Mouse (Mus musculus): ENCODE measurements around the gene Rps6.

The Rps6 gene

GRCm38 (mm10) chr4:86857113-86858069 is at the start of gene Rps6:
Rps6 (minus strand) TSS chr4:86857412.
- DNase-seq = peak; percentile 96 to 98

GRCm38 (mm10) chr4:86905869-86906268 is 48.7 kb upstream of the Rps6 start:
- no peak for DNase-seq

- DNase-seq = no peak
Measured at GRCm38 (mm10) chr4:86904969-86905368, 47.8 kb upstream of the Rps6 start.

- peak; percentile 52 to 68 for DNase-seq
Measured at GRCm38 (mm10) chr4:86902351-86902750, 45.1 kb upstream of the Rps6 start.

DNA sequence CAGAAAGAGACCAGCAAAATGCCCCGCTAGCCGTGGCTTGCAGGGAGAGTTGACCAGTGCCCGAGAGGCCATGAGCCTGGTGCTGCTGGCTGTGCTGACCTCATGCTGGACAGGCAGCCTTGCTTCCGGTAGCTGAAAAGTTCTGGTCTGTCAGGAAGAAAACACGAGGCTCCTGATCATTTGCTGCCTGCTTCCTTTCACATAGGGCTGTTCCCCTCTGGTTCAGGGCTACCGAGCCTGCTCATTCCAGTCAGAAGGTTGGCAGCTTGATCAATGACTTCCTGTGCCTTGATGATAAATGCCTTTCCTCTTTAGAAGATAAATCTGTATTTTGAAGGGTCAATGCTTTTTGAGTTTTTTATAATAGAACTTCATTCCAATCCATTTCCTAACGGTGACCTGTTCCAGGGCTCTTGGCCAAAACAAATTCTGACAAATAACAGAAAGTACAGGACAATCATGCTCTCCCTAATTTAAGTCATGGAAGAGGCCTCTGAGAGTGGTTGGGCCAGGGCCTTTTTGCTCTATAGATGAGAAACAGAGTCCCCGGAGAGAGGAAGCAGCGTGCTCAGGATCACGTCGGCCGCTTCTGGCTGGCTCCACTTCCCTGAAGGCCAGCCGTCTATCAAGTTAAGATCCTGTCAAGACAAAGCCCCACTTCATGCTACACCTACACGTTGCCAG is 41.7 kb upstream of the Rps6 start:
- DNase-seq = peak; percentile 70 to 85

GRCm38 (mm10) chr4:86897411-86897810 is 40.2 kb upstream of the Rps6 start:
- peak in 1 of 2 experiments; percentile 24 for DNase-seq

DNA sequence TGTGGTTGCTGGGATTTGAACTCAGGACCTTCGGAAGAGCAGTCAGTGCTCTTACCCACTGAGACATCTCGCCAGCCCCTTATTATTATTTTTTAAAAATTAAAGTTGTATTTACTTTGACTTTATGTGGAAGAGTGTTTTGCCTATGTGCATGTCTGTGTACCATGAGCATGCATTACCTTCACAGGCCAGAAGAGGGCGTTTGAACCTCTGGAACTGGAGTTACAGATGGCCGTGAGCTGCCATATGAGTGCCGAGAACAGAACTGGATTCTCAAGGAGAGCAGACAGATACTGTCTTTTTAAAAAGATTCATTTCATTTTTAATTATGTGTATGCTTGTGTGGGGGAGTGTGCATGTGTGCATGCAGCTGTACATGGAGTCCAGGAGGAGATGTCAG is 30.7 kb upstream of the Rps6 start:
- no peak for DNase-seq

DNA sequence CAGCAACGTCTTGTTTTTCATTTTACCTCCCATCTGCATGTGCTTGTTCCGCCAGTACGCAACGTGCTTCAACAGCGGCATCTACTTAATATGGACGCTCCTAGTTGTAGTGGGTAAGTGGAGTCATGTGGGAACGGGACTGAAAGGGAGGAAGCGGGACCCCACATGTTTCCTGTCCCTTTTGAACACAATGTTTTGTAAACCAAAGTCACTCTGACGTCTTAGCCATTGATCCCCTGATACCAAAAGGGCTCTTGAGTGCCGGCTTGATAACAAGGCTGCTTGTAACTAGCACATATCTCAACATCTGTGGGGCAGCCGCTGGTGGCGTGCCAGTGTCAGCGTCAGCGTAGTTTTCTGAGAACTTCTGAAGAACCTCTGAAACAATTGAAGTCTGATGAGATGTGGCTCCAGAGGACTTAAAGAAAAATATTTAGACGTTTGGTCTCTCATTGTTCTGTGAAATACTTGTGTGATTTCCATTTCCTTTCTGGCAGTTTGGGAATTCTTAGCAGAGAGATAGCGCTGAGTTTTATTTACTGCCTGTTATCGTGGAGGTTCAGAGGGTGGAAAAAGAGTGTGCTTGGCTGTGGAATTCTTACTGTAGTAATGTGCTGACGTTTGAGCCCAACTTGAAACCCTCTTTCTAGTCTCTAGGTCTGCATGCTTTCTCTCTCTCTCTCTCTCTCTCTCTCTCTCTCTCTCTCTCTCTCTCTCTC is 29.1 kb upstream of the Rps6 start:
- peak; percentile 49 to 61 for DNase-seq

DNA sequence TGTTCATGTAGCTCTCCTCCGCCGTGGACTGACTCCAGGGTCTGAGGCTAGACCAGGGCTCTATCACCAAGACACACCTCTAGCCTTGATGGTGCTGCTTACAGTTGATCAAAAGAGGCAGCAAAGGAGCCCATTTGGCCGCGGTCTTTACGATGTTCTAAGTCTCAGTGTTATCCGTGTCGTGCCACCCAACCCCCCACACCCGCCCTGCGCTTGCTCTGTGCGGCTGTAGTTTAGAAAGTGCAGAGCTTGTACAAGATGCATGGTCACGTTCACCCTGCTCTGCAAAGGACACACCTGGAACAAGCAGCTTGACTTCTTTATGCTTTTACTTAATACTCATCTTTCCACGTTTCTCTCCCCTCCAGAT is 28.6 kb upstream of the Rps6 start:
- no peak for DNase-seq

- peak in 1 of 2 experiments; percentile 43 for DNase-seq
Measured at GRCm38 (mm10) chr4:86884945-86885344, 27.7 kb upstream of the Rps6 start.

GRCm38 (mm10) chr4:86882413-86882812 is 25.2 kb upstream of the Rps6 start:
- no peak for DNase-seq

DNA sequence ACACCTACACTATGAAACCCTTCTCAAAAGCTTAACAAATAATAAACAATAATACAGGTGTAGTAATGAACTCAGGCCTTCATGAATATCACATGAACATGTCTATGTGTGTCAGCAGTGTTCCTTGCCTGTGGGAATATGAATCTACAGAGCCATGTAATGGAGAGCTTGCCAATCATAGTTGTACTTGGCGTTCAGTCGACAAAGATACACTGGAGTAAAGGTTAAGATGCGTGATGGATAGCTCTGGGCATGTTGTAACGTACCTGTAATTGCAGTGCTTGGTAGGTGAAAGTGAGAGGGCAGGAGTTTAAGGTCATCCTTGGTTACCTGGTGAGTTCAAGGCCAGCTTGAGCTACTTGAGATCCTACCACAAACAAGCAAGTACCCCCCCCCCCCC is 24.0 kb upstream of the Rps6 start:
- DNase-seq = no peak

DNA sequence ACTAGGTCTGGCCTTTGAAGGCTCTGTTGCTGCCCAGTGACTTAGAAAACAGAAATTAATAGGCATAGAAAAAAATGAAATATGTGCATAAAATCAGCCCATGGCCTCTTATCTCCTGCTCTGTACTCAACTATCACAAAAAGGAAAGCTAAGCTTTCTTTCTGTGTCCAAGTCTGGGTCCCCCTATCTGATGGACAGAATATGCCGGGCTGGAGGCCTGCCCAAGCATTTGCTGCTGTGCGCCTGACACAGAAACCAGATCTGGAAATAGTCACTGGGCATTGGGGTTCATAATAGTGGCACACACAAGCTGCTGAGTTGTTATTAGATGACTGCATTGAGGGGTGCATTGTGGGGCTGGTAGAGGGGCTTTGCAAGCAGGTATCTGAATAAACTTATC is 22.3 kb upstream of the Rps6 start:
- no peak for DNase-seq

DNA sequence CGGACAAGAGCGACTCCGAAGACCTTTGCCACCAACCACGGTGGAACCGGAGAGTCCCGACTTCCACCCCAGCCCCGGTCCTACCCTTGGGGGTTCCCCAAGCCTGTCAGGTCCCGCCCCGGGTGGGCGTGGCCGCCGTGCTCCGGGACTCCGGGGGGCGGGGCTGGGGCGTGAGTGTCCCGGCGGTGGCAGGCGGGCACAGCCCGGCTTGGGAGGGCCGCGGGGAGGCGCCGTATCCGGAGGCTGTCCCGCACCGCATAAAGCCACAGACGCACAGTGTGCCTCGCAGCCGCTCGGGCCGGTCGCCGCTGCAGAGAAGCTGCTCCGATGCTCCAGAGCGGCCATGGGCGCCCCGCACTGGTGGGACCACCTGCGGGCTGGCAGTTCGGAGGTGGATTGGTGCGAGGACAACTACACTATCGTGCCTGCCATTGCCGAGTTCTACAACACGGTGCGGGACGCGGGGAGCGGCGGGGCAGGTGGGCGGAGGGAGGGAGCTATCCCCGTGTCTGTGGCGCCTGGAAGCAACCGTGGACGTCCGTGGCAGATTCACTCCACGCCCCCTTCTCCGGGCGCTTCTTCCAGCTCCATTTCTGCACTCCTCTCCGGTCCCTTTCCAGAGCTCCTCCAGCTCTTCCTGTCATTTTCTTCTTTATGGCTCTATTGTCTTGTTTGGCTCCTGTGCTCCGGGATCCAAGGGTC is 17.1 kb upstream of the Rps6 start, which contains the start of gene Acer2:
TSS of gene Acer2 (plus strand) at position 251 of the 702 bp plus-strand sequence.
- peak; percentile 93 to 95 for DNase-seq

DNA sequence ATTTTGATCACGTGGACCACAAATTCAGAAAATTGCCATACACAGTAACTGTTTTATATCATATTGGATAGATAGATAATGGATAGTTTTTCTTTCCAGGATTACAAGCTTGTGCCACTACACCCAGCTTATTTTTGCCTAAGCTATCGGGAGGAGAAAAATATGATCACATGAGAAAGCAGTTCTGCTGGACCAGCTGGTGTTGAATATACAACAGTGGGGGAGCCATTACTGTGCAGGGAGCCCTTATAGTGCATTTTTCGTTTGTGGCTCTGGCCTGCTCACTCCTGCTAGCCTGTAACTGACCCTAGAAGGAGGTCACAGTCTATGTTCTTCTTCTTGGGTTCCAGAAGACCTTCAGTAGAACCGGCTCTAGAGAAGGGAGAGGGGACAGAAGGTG is 15.9 kb upstream of the Rps6 start:
- DNase-seq = no peak

GRCm38 (mm10) chr4:86871988-86872387 is 14.8 kb upstream of the Rps6 start:
- no peak for DNase-seq

DNA sequence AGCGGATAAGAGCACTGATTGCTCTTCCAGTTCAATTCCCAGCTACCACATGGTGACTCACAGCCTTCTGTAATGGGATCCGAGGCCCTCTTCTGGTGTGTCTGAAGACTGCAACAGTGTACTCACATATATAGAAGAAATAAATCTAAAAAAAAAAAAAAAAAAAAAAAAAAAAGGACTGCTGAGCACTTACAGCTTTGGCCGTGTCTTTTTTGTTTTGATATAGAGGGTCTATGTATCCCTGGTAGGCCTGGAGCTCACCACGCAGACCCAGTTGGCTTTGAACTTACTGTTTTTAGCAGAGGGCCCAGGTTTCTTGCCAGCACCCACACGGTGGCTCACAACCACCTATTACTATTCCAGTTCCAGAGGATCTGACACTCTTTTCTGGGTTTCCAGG is 6.9 kb upstream of the Rps6 start:
- no peak for DNase-seq

GRCm38 (mm10) chr4:86858070-86858440 is 843 bp upstream of the Rps6 start:
- DNase-seq = no peak

GRCm38 (mm10) chr4:86856304-86857112 is 704 bp downstream of the Rps6 start:
- no peak for DNase-seq

DNA sequence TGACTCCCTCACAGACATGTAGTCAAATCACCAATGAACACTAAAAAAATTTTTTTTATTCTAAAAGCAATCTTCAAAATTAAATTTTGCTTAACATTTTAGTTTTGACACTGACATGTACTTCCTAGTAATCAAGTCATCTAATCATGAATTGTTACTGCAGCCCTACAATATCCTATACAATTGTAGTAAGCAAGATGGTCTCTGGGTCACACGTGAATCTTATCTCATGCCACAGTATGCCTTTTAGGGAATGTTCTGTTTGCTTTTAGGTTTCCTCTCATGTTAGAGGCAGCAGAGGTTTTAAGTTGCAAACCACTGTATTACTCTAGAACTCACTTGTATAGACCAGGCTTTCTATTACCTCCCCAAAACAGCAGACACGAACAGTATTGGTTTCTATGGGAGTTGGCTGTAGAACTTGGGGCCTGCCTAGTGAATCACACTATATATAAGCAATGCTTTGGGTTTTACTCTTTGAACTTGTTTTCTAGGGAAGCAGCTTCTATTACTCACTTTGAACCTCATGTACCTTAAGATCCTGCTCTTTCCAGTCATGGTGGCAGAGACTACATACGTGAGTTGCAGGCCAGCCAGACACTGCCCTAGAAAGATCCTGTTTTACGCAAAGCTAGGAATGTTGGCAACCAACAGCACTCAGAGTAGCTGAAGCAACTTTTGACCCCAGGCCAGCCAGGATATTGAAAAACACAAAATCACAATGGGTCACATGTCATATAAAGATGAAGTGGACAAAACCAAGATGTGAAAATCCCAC is 4.2 kb downstream of the Rps6 start:
- DNase-seq = no peak

DNA sequence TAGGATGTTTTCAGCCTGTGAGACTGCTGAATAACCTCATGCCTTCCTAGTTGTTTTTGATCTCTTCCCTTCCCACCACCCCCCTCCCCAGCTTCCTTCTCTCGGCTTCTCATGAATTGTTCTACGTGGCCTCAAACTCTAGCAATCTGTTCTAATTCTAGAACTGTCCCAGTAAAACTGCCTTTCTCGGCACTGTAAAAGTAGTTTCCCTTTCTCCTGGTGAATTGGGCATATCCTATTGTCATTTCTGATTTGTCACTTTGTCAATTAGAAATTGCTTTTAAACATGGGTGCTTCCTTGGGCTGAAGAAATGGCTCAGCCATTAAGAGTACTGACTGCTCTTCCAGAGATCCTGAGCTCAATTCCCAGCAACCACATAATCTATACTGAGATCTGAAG is 5.2 kb downstream of the Rps6 start:
- DNase-seq = no peak

All from kidney, adult 8-10 months (tissue).